Mouse (Mus musculus): ENCODE data around the gene Hcar1. TPM values are rescaled to one million over a fixed set of nuclear protein-coding genes. Genes with fewer than 3 reads are reported as not detected.

Hcar1 gene
- polyA plus RNA-seq, 1 experiment from 2014 or later = 0.30 TPM

- H3K4me2 ChIP-seq (replicated peaks) = no peak overlapping the region
- H3K4me1 ChIP-seq (replicated peaks) = no peaks in the 10 kb centered on the region
- H3K4me3 ChIP-seq (replicated peaks) = no peak overlapping the region
- H3K27ac ChIP-seq = no peak overlapping the region
- no peaks in the 10 kb centered on the region for H3K27me3 ChIP-seq
- H3K36me3 ChIP-seq = no peaks in the 10 kb centered on the region
- ATAC-seq = no peak
- H3K9ac ChIP-seq (replicated peaks) = no peak overlapping the region
- no peaks in the 10 kb centered on the region for H3K9me3 ChIP-seq
- WGBS = 85% methylated on average over 15 of the region's 15 CpGs
Observed at GRCm38 (mm10) chr5:123862374-123863350, 17.2 kb downstream of the Hcar1 start.

- no peaks in the 10 kb centered on the region for H3K4me1 ChIP-seq (replicated peaks)
- H3K27me3 ChIP-seq = no peaks in the 10 kb centered on the region
- WGBS = 89% methylated on average over 11 of the region's 11 CpGs
- no peak overlapping the region for H3K27ac ChIP-seq
- H3K36me3 ChIP-seq = no peaks in the 10 kb centered on the region
- no peak overlapping the region for H3K4me2 ChIP-seq (replicated peaks)
- H3K4me3 ChIP-seq (replicated peaks) = no peak overlapping the region
- H3K9me3 ChIP-seq = no peaks in the 10 kb centered on the region
- no peak for ATAC-seq
- no peak overlapping the region for H3K9ac ChIP-seq (replicated peaks)
Observed at GRCm38 (mm10) chr5:123858798-123859197, 21.0 kb downstream of the Hcar1 start.

- H3K27ac ChIP-seq = no peak overlapping the region
- no peak overlapping the region for H3K9ac ChIP-seq (replicated peaks)
- no peaks in the 10 kb centered on the region for H3K9me3 ChIP-seq
- H3K4me2 ChIP-seq (replicated peaks) = no peak overlapping the region
- no peak overlapping the region for H3K4me3 ChIP-seq (replicated peaks)
- H3K4me1 ChIP-seq (replicated peaks) = no peaks in the 10 kb centered on the region
- H3K36me3 ChIP-seq = no peaks in the 10 kb centered on the region
- WGBS = 93% methylated on average over 9 of the region's 9 CpGs
- ATAC-seq = no peak
- no peaks in the 10 kb centered on the region for H3K27me3 ChIP-seq
Observed at GRCm38 (mm10) chr5:123854511-123854910, 25.3 kb downstream of the Hcar1 start.

- H3K9ac ChIP-seq (replicated peaks) = no peak overlapping the region
- no peaks in the 10 kb centered on the region for H3K36me3 ChIP-seq
- no peak overlapping the region for H3K27ac ChIP-seq
- H3K4me1 ChIP-seq (replicated peaks) = no peaks in the 10 kb centered on the region
- 91% methylated on average over 11 of the region's 11 CpGs for WGBS
- no peaks in the 10 kb centered on the region for H3K9me3 ChIP-seq
- H3K4me2 ChIP-seq (replicated peaks) = no peak overlapping the region
- H3K4me3 ChIP-seq (replicated peaks) = no peak overlapping the region
- no peaks in the 10 kb centered on the region for H3K27me3 ChIP-seq
- ATAC-seq = no peak
Observed at GRCm38 (mm10) chr5:123853877-123854504, 25.8 kb downstream of the Hcar1 start.

GRCm38 (mm10) chr5:123851398-123851797 is 28.4 kb downstream of the Hcar1 start:
- H3K36me3 ChIP-seq = no peaks in the 10 kb centered on the region
- no peaks in the 10 kb centered on the region for H3K27me3 ChIP-seq
- no peak overlapping the region for H3K9ac ChIP-seq (replicated peaks)
- no peak overlapping the region for H3K27ac ChIP-seq
- no peak overlapping the region for H3K4me2 ChIP-seq (replicated peaks)
- WGBS = 79% methylated on average over 2 of the region's 2 CpGs
- H3K9me3 ChIP-seq = no peaks in the 10 kb centered on the region
- no peak for ATAC-seq
- H3K4me1 ChIP-seq (replicated peaks) = no peaks in the 10 kb centered on the region
- H3K4me3 ChIP-seq (replicated peaks) = no peak overlapping the region

- Histone ChIP-seq H3K9ac (replicated peaks) (no peak overlapping the region), H3K36me3 (no peaks in the 10 kb centered on the region), H3K9me3 (no peaks in the 10 kb centered on the region), H3K27me3 (no peaks in the 10 kb centered on the region), H3K4me2 (replicated peaks) (no peak overlapping the region), H3K27ac (no peak overlapping the region), H3K4me1 (replicated peaks) (no peaks in the 10 kb centered on the region; the same call in 1 of the 2 replicates), H3K4me3 (replicated peaks) (no peak overlapping the region)
- 95% methylated on average over 14 of the region's 14 CpGs for WGBS
- no peak for ATAC-seq
Observed at GRCm38 (mm10) chr5:123844316-123844715, 35.5 kb downstream of the Hcar1 start.

GRCm38 (mm10) chr5:123843816-123844215 is 36.0 kb downstream of the Hcar1 start:
- no peak overlapping the region for H3K4me3 ChIP-seq (replicated peaks)
- no peaks in the 10 kb centered on the region for H3K27me3 ChIP-seq
- H3K9ac ChIP-seq (replicated peaks) = no peak overlapping the region
- no peak for ATAC-seq
- H3K4me1 ChIP-seq (replicated peaks) = no peaks in the 10 kb centered on the region; the same call in 1 of the 2 replicates
- no peak overlapping the region for H3K27ac ChIP-seq
- no peak overlapping the region for H3K4me2 ChIP-seq (replicated peaks)
- H3K36me3 ChIP-seq = no peaks in the 10 kb centered on the region
- WGBS = 34% methylated on average over 4 of the region's 4 CpGs
- H3K9me3 ChIP-seq = no peaks in the 10 kb centered on the region

- H3K9ac ChIP-seq (replicated peaks) = no peak overlapping the region
- H3K36me3 ChIP-seq = no peaks in the 10 kb centered on the region
- no peak overlapping the region for H3K4me2 ChIP-seq (replicated peaks)
- 83% methylated on average over 3 of the region's 3 CpGs for WGBS
- H3K4me1 ChIP-seq (replicated peaks) = no peaks in the 10 kb centered on the region; the same call in 1 of the 2 replicates
- no peak for ATAC-seq
- no peaks in the 10 kb centered on the region for H3K9me3 ChIP-seq
- H3K27ac ChIP-seq = no peak overlapping the region
- H3K27me3 ChIP-seq = no peaks in the 10 kb centered on the region
- H3K4me3 ChIP-seq (replicated peaks) = no peak overlapping the region
Observed at GRCm38 (mm10) chr5:123842935-123843282, 36.9 kb downstream of the Hcar1 start.

- Histone ChIP-seq H3K9me3 (no peaks in the 10 kb centered on the region), H3K9ac (replicated peaks) (no peak overlapping the region), H3K4me3 (replicated peaks) (no peak overlapping the region), H3K27ac (no peak overlapping the region), H3K27me3 (no peaks in the 10 kb centered on the region), H3K36me3 (no peaks in the 10 kb centered on the region), H3K4me2 (replicated peaks) (no peak overlapping the region), H3K4me1 (replicated peaks) (no peaks in the 10 kb centered on the region; the same call in 1 of the 2 replicates)
- ATAC-seq = no peak
- 59% methylated on average over 11 of the region's 11 CpGs for WGBS
Observed at GRCm38 (mm10) chr5:123842221-123842934, 37.4 kb downstream of the Hcar1 start.

GRCm38 (mm10) chr5:123837371-123837770 is 42.4 kb downstream of the Hcar1 start:
- H3K27ac ChIP-seq = no peak overlapping the region
- 53% methylated on average over 4 of the region's 4 CpGs for WGBS
- no peak overlapping the region for H3K4me3 ChIP-seq (replicated peaks)
- H3K36me3 ChIP-seq = no peaks in the 10 kb centered on the region
- no peaks in the 10 kb centered on the region for H3K9me3 ChIP-seq
- ATAC-seq = no peak
- H3K27me3 ChIP-seq = no peaks in the 10 kb centered on the region
- H3K9ac ChIP-seq (replicated peaks) = no peak overlapping the region; the same call in 1 of the 2 replicates
- no peak overlapping the region for H3K4me2 ChIP-seq (replicated peaks)
- no peaks in the 10 kb centered on the region; the same call in 1 of the 2 replicates for H3K4me1 ChIP-seq (replicated peaks)

- WGBS = 78% methylated on average over 3 of the region's 3 CpGs
- H3K27me3 ChIP-seq = no peaks in the 10 kb centered on the region
- no peaks in the 10 kb centered on the region for H3K36me3 ChIP-seq
- no peak overlapping the region for H3K27ac ChIP-seq
- H3K9ac ChIP-seq (replicated peaks) = no peak overlapping the region
- no peak overlapping the region for H3K4me3 ChIP-seq (replicated peaks)
- H3K4me2 ChIP-seq (replicated peaks) = no peak overlapping the region
- H3K9me3 ChIP-seq = no peaks in the 10 kb centered on the region
- no peak for ATAC-seq
- no peaks in the 10 kb centered on the region for H3K4me1 ChIP-seq (replicated peaks)
Observed at GRCm38 (mm10) chr5:123834836-123835235, 45.0 kb downstream of the Hcar1 start.

- Histone ChIP-seq H3K27me3 (no peaks in the 10 kb centered on the region), H3K9me3 (no peaks in the 10 kb centered on the region), H3K4me2 (replicated peaks) (no peak overlapping the region), H3K36me3 (no peaks in the 10 kb centered on the region), H3K4me3 (replicated peaks) (no peak overlapping the region), H3K9ac (replicated peaks) (no peak overlapping the region), H3K27ac (no peak overlapping the region), H3K4me1 (replicated peaks) (no peaks in the 10 kb centered on the region)
- ATAC-seq = no peak
- 92% methylated on average over 7 of the region's 7 CpGs for WGBS
Observed at GRCm38 (mm10) chr5:123832309-123832708, 47.5 kb downstream of the Hcar1 start.

Data from midbrain, embryonic 13.5 days (tissue).